Mouse (Mus musculus): ENCODE measurements around the gene Gins1. TPM values are rescaled to one million over a fixed set of nuclear protein-coding genes. Genes with fewer than 3 reads are reported as not detected.
"Not testable (repeated sequence)": the region's sequence is repeated elsewhere in the genome, so short reads cannot be mapped to it uniquely, and the experiment has no call there.

The Gins1 gene
- polyA plus RNA-seq, 1 experiment, result 1.2 TPM

GRCm38 (mm10) chr2:150910295-150910881 lies 5.2 kb downstream of the Gins1 start:
- DNase-seq (ENCODE audit: low read depth), result no peak

GRCm38 (mm10) chr2:150914781-150915515 lies 9.7 kb downstream of the Gins1 start:
- no peak for DNase-seq (ENCODE audit: low read depth)

GRCm38 (mm10) chr2:150915786-150916185 lies 10.6 kb downstream of the Gins1 start:
- no peak for DNase-seq (ENCODE audit: low read depth)

- DNase-seq (ENCODE audit: low read depth), result no peak
Observed at GRCm38 (mm10) chr2:150918720-150919119, 13.5 kb downstream of the Gins1 start.

GRCm38 (mm10) chr2:150920543-150920942 lies 15.3 kb downstream of the Gins1 start:
- no peak for DNase-seq (ENCODE audit: low read depth)

- DNase-seq (ENCODE audit: low read depth), result no peak
Observed at GRCm38 (mm10) chr2:150921697-150922096, 16.5 kb downstream of the Gins1 start.

GRCm38 (mm10) chr2:150922165-150922564 lies 17.0 kb downstream of the Gins1 start:
- no peak for DNase-seq (ENCODE audit: low read depth)

- DNase-seq (ENCODE audit: low read depth), result no peak
Observed at GRCm38 (mm10) chr2:150923026-150923425, 17.8 kb downstream of the Gins1 start.

GRCm38 (mm10) chr2:150923505-150923904 lies 18.3 kb downstream of the Gins1 start:
- no peak for DNase-seq (ENCODE audit: low read depth)

- no peak for DNase-seq (ENCODE audit: low read depth)
Observed at GRCm38 (mm10) chr2:150927038-150927720, 22.0 kb downstream of the Gins1 start.

GRCm38 (mm10) chr2:150929156-150929555 lies 24.0 kb downstream of the Gins1 start:
- DNase-seq (ENCODE audit: low read depth), result no peak

GRCm38 (mm10) chr2:150930806-150931205 lies 25.6 kb downstream of the Gins1 start:
- no peak for DNase-seq (ENCODE audit: low read depth)

GRCm38 (mm10) chr2:150933482-150933881 lies 28.3 kb downstream of the Gins1 start:
- no peak for DNase-seq (ENCODE audit: low read depth)

GRCm38 (mm10) chr2:150934659-150935058 lies 29.5 kb downstream of the Gins1 start:
- DNase-seq (ENCODE audit: low read depth), result no peak

GRCm38 (mm10) chr2:150944017-150944416 lies 38.8 kb downstream of the Gins1 start:
- no peak for DNase-seq (ENCODE audit: low read depth)

GRCm38 (mm10) chr2:150947341-150947740 lies 42.1 kb downstream of the Gins1 start:
- DNase-seq (ENCODE audit: low read depth), result not testable (repeated sequence)

- DNase-seq (ENCODE audit: low read depth), result not testable (repeated sequence)
Observed at GRCm38 (mm10) chr2:150947880-150948611, 42.8 kb downstream of the Gins1 start.

GRCm38 (mm10) chr2:150948786-150949185 lies 43.6 kb downstream of the Gins1 start:
- no peak for DNase-seq (ENCODE audit: low read depth)

GRCm38 (mm10) chr2:150949652-150950051 lies 44.5 kb downstream of the Gins1 start:
- DNase-seq (ENCODE audit: low read depth), result no peak

- DNase-seq (ENCODE audit: low read depth), result no peak
Observed at GRCm38 (mm10) chr2:150950056-150950455, 44.9 kb downstream of the Gins1 start.

- DNase-seq (ENCODE audit: low read depth), result no peak
Observed at GRCm38 (mm10) chr2:150951201-150951600, 46.0 kb downstream of the Gins1 start.

GRCm38 (mm10) chr2:150955859-150956258 lies 50.7 kb downstream of the Gins1 start:
- no peak for DNase-seq (ENCODE audit: low read depth)

All from gonadal fat pad, adult 2 months (tissue).